Mouse (Mus musculus) megakaryocyte progenitor cell, adult 5-6 weeks (primary cell): Measurements from ENCODE around the gene Trmt11. TPM values are rescaled to one million over a fixed set of nuclear protein-coding genes. Genes with fewer than 3 reads are reported as not detected.
"Not testable (repeated sequence)": the region's sequence is repeated elsewhere in the genome, so short reads cannot be mapped to it uniquely, and the experiment has no call there.

Experiments
- ATAC-seq: replicated peaks from 2 replicates; pipeline ENCODE4 v1.8.0; 2016; ENCODE audit warnings: mild to moderate bottlenecking, moderate TSS enrichment, inconsistent platforms; ENCODE audit not compliant: poor library complexity
- total RNA-seq, 2 experiments: library from RNA; stranded (forward) in 1 of 2; stranded (reverse) in 1 of 2; fragments of 157-497, 149-512 nt in 1 of 2; fragments of 200-1000 nt in 1 of 2; gene quantifications; 2 replicates each; pipeline versions ENCODE4 v1.2.3 to v1.2.4; 2015 to 2017

Trmt11 gene
- total RNA-seq (2015) (27.5 and 28.3 TPM in 2 replicates), total RNA-seq (2017) (23.3 and 29.7 TPM in 2 replicates)

DNA sequence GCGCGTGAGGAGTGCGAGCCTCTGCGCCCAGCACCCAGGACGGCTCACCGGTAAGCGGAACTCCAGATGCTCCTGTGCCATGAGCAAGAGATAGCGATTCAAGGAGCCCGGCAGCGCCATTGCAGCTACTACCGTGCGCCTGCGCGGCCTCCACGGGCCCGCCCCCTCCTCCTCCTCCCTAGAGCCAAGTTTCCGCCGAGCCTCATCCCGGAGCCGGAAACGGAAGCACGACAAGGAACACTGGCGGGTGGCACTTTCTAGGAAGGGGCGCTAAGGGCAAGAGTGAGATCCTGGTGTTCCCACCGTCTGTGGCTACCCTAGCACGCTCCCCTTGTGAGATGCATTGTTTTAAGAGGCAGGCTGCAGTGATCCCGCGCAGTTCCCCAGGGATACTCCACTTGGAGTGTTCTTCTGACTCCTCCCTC is at the start of gene Trmt11:
Trmt11 (minus strand) TSS at position 208 of the 425 bp plus-strand sequence.
- ATAC-seq = peak; percentile 93

GRCm38 (mm10) chr10:30647681-30648080 is 47.1 kb upstream of the Trmt11 start:
- ATAC-seq = no peak

GRCm38 (mm10) chr10:30638216-30638615 is 37.7 kb upstream of the Trmt11 start:
- no peak for ATAC-seq

- ATAC-seq = not testable (repeated sequence)
These were observed 36.1 kb upstream of the Trmt11 start for GRCm38 (mm10) chr10:30636474-30637154.

DNA sequence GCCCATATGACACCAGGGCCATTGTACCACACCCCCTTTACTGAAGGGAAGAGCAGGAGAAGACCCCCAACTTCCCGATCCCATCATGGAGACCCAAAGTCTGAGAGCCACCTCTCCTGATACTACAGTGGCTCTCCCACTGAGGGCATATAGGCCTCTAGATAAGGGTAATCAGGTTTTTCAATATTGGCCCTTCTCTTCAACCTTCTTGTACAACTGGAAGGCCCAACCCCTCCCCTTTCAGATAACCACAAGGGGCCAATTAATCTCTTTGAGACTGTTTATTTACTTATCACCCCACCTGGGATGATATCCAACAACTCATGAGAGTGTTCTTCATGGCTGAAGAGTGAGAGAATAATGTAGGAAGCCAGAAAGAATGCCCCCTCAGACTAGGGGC is 32.2 kb upstream of the Trmt11 start:
- peak; percentile 66 for ATAC-seq

GRCm38 (mm10) chr10:30629977-30630376 is 29.4 kb upstream of the Trmt11 start:
- no peak for ATAC-seq

DNA sequence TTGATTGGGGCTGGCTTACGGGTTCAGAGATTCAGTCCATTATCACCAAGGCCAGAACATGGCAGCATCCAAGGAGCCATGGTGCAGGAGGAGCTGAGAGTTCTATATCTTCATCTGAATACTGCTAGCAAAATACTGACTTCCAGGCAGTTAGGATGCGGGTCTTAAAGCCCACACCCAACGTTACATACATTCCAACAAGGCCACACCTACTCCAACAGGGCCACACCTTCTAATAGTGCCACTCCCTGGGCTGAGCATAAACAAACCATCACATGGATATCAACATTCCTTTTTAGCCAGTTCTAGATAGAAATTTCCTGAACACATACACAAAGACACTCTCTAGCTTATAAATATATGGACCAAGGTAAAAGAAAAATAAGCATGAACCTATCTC is 29.0 kb upstream of the Trmt11 start, which contains the start of gene Hint3:
Hint3 (minus strand) TSS at position 120 of the 400 bp plus-strand sequence.
- ATAC-seq = no peak

GRCm38 (mm10) chr10:30628444-30628843 is 27.9 kb upstream of the Trmt11 start:
- ATAC-seq = not testable (repeated sequence)

DNA sequence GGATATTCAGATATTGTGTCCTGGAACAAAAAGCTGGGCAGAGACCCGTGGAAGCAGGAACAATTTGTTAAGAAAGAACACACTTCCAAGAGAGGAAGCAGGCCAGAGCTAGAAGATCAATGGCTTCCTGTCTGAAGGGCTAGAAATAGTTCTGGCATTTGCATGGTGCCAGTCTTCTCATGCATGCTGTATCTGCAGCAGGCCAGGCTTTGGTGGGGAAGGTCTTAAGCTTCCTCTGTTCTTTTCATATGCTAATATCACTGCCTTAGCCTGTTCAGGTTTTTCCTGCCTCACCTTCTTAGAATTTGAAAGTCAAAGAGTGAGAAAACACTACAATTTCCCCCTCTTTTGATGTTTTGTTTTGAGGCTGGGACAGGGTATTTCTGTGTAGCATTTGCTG is 27.0 kb upstream of the Trmt11 start:
- ATAC-seq = no peak

DNA sequence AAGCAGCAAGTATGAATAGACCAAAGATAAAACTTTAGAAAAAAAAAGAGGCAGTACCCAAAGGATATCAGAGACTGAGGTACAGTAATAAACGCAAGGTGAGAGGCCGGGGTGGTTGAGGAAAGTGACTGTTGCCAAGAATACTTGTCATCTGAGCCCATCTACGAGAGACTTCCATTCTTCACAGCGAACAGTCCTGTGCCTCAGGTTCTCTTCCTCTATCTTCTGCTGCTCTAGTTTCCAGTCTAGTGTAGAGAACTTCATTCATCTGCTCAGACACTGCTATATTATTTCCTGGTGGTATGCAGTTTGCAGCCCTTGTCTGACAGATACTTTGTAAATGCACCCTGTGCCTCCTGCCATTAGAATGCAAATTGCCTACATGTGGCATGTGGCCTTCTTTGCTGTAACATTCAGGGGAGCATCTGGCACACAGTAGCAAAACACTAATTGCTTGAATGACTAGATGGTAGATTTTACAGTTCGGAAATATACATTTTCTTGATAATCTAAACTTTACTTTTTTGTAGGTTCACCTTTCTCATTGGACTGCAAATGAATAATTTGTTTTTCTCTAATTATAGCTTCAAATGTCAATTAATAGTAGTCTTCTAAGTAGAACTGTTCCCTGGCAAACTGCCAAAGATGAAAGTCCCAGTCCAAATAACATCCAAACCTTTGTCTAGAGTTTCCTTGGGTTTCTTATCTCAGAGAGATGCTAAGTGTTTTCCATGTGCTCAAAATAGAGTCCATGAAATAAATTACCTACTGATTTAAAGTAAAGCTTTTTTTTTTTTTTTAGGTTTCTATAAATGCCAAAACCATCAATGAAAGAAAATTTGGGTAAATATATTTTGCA is 23.8 kb upstream of the Trmt11 start:
- ATAC-seq = no peak

- ATAC-seq = peak; percentile 54
These were observed 22.4 kb upstream of the Trmt11 start for GRCm38 (mm10) chr10:30622928-30623327.

DNA sequence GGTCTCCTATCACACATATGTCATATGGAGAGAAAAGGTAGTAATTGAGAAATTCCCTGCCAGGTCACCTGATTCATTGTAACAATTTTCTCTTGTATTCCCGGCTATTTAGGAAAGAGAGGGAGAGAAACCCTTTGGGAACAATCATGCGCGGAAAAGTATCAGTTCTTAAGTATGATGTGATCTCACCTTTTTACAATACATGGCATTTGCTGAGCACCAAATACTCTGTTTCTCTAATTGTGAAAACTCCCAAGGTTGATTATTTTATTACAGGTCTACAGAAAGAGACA is 18.3 kb upstream of the Trmt11 start:
- no peak for ATAC-seq

DNA sequence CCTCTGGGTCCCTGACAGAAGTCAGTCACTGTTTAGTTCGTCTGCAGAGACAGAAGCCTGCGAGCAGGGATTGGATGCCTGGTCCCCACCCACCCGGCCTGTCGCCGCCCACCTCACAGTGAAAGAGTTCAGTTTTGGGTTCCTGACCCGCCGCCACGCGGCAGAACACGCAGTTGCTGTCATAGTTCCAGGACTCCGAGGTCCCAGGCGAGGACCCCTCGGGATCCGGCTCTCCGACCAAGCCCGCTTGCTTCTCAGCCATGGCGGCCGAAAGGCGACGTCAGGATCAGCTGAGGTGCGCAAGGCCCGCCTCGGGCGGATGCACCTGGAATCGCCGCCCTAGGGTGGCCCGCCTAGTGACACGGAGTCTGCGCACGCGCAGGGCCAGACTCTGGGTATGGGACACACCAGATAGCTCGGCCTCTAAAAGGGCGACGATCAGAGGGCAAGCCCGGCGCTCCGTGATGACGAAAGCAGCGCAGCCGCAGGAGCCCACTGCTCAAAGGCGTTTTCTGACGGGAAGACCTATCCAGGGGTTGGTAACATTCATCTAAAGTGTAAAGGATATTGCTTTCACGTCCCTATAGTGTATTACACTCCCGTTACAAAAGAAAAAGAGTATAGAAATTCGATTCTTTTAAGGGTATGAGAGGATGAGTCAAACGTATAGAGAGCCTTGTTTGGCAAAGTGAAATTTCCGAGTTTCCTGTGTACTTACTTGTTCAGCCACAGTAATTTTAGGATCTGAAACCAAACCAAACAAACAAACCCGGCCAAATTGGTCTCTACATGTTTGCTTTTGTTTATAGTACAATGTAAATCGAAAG is 17.8 kb upstream of the Trmt11 start:
- peak; percentile 91 for ATAC-seq

GRCm38 (mm10) chr10:30613039-30613438 is 12.5 kb upstream of the Trmt11 start:
- no peak for ATAC-seq

DNA sequence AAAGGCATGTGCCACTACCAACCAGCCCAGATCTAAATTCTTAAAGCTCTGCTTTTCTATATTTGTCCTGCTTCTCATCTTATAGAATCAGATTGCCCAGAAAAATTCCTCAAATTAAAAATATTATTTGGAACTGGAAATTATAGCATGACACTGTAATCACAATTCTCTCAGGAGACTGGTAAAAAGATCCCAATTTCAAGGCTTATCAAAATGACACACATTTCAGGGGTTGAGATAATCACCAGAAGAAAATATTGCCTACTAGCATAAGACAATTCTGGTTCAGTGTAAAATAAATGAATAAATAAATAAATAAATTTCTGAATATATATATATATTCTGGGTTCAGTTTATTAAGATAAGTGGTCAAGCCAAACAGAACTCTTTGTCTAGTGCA is 9.1 kb upstream of the Trmt11 start:
- no peak for ATAC-seq

GRCm38 (mm10) chr10:30608109-30608508 is 7.6 kb upstream of the Trmt11 start:
- ATAC-seq = no peak

DNA sequence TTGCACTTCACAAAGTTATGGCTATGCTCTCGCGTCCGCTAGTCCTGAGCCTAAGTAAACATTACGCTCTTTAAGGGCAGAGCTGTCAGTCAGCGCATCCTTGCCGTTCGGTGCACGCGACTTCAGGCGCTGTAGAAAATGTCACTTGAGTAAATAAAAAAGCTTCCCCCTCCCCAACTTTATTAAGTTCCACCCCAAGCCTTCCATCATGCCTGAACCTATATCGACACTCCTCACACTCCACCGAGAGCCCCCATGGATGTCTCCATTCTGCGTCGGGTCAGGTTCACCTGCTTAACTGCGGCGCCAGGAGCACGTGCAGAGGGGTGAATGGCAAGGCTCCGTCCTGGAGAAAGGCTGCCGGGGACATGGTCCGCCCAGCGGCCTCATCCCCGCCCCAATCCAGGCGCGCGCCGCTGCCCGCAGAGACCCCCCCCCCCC is 435 bp downstream of the Trmt11 start:
- peak; percentile 63 for ATAC-seq

- peak; percentile 83 for ATAC-seq
These were observed 13.5 kb downstream of the Trmt11 start for GRCm38 (mm10) chr10:30587037-30587436.

- no peak for ATAC-seq
These were observed 14.9 kb downstream of the Trmt11 start for GRCm38 (mm10) chr10:30585691-30586090.

DNA sequence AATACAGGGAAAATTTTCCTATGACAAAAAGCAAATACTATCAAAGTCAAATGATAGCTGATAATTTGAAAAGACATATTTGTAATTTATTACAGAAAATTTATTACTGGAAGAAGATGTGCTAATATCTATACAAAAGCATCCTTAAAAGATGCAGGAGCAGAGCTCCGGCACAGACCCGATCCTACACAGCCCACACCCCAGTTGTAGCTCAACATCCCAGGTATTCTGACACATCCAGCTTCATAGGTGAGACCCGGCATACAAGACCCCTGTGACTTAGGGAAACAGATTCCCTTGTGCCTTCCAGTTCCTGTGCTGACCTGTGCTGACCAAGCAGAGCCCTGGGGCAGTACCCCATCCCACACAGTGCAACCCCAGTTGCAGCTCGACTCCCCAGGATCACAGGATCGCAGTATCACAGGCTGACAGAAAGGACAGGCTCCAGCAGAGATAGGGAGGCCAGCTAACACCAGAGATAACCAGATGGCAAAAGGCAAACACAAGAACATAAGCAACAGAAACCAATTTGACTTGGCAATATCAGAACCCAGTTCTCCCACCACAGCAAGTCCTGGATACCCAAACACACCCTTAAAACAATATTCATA is 22.8 kb downstream of the Trmt11 start:
- 0 out of 2 replicates have a peak, but pooled peaks have one; percentile 31 for ATAC-seq

DNA sequence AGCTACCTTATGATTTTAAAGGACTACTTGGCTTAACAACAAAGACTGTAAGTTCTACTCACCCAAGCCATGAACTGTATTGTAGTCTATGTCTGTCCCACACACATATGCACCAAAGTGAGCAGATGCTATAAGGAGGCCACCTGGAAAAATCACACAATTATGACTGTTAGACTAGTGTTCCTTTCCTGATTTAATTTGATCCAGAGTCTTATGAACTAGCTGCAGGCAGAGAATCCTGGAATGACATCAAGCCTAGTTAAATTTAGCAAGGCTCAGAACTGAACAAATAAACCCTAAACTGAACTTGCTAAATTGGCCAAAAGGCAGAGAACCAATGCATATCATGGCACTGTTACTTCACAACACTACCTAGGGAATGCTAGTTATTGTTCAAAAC is 34.2 kb downstream of the Trmt11 start:
- no peak for ATAC-seq
